Mouse (Mus musculus): ENCODE data around the gene Olfr828.

Olfr828 gene

DNA sequence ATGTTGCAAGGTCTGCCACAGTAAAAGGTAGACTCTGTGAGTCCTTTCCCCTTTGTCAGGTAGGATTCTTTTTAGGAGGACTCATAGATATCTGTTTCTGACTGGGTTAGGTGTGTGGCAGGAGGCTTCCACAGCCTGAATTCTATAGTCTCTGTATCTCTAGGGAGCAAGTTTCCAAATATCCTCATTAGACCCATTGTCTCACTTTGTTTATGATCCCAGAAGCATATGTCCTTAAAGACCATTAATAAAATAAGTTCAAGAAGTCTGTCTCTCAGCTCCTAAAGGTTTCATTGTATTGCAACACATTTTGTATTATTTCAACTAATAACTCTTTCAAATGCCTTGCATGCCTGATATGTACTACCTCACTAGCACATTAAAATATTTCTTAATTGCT, at the start of gene Olfr828:
TSS of gene Olfr828 (minus strand) at position 101 of the 400 bp plus-strand sequence.
- DNase-seq = no peak

DNA sequence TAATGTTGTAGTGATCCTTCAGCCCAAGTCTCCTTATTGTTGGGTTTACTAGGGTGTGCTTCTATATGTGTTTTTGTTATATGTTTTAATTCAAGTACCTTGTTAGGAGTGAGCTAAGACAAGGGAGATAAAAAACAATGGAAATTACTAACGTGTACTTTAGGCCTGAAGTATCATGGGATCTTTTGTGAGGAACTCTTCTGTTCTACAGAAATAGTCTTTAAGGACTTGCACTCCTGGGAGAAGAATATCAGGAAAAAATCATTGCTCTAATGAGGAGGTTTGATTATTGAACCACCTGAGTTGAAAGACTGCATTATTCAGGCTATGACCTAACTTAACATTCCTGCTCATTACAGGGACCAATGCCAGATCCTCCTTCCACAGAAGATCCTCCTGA, 35.3 kb upstream of the Olfr828 start, which contains the start of gene Olfr829:
TSS of gene Olfr829 (plus strand) at position 301 of the 400 bp plus-strand sequence.
- no peak for DNase-seq

DNA sequence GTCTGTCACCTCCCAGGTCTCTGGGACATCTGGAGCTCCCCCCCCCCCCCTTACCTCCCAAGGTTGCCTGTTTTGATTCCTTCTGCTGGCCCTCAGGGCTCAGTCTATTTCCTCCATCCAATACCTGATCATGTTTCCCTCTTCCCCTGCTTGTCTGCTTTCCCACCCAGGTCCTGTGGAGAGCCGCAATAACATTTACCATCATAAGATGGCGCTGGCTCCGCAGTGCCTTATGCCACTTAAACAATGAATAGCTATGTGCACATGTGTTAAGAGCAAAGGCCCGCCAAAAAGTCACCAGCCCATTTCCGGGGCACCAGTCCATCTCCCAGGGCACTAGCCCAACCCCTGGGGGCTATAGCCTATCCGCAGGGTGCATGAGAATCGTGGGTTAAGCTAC, 34.0 kb downstream of the Olfr828 start:
- no peak for DNase-seq

DNA sequence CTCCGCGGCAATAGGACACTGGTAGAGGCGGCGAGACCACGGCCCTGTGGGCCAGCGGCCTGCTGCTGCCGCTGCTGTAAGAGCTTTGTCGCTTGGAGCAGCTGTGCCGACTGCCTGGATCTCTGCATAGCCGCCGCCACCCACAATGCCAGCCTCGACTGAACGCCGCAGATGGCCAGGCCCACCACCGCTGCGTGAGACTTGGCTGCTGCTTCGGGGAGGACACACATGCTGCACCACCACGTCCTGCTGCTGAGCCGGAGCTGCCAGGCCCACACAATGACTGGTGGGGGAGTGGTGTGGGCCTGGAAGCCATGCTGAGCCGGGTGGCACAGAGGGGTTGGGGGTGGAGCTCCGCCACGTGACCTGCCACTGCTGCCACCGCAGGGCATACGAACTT, 39.9 kb downstream of the Olfr828 start:
- peak; percentile 3 for DNase-seq

DNA sequence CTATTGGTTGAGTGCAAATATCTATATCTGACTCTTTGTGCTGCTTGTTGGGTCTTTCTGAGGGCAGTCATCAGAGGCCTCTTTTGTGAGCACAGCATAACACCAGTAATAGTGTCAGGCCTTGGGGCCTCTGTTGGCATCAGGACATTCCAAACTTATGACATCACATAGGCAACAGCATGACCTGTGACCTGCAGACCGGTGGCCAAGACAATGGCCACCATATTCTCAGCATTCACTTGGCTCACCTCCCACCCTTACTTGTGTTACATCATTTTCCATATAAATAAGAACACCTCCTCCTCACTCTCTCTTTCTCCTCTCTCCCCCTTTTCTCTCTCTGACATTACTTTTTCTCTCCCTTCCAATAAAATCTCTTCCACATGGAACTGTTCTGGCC, 40.3 kb downstream of the Olfr828 start:
- DNase-seq = no peak

All from thymus, postnatal 4 days (tissue).